In the genomic region with DNA sequence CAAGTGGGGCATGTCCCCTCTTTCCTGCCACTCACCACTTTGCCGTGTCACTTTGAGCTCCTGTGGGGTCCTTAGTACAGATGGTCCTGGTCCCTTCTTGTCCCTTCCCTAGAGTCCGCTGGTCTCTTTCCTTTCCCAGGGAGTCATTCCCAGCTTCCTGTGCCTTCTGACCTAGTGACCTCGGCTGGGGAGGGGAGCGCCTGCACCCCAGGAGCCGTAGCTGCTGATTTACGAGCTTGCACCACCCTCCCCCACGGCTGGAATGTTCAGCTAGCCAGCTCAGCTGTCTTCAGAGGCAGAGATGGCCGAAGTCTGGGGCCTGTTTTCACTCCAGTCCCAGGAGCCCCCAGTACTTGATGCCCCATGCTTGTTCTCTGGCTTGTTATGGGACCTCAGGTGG, we compare ENCODE assay signal across 8 mouse cellular contexts. TPM values are rescaled to one million over a fixed set of nuclear protein-coding genes. Genes with fewer than 3 reads are reported as not detected.
DNase-seq lines count a peak whose midpoint lies in the region; ATAC-seq lines count a peak whose summit lies in the region.

No protein-coding gene starts in this region.

- DNase-seq in adrenal gland, postnatal 36 days: peak; percentile 45 to 77
- DNase-seq in forelimb bud, embryonic 11.5 days (ENCODE audit: low read depth, low spot score): peak; percentile 64
- DNase-seq in kidney, adult 9 months: peak; percentile 95
- DNase-seq in spleen, postnatal 4 days (ENCODE audit: low spot score in 2 of 2): no peak
- DNase-seq in cerebellum, adult 9-10 months: no peak
- no peak for DNase-seq in right cerebral cortex, adult 2 months (ENCODE audit: low spot score in 2 of 2)

- no peaks in the 10 kb centered on the region for H3K36me3 ChIP-seq in lung, embryonic 16.5 days (ENCODE audit: control insufficient read depth, insufficient read depth, low read length)

- peaks cover 64% of the 10 kb centered on the region for H3K4me1 ChIP-seq in lung, embryonic 16.5 days (replicated peaks; ENCODE audit: control insufficient read depth, insufficient read depth, low read length)

- peak overlapping the region; percentile 15 for H3K4me2 ChIP-seq in lung, embryonic 16.5 days (ENCODE audit: low read depth, low read length)

- peak overlapping the region; percentile 48; the same call in 1 of the 2 replicates for H3K9ac ChIP-seq in lung, embryonic 16.5 days (ENCODE audit: low read length)

- H3K27ac ChIP-seq in lung, embryonic 16.5 days (ENCODE audit: low read length): peak overlapping the region; percentile 95

- H3K9me3 ChIP-seq in lung, embryonic 16.5 days (ENCODE audit: control insufficient read depth, low read length): no peaks in the 10 kb centered on the region

- H3K4me3 ChIP-seq in lung, embryonic 16.5 days (ENCODE audit: low read length): no peak overlapping the region

- peak; percentile 31; the same call in 1 of the 2 replicates for ATAC-seq in lung, embryonic 16.5 days (ENCODE audit: low read depth)
- ATAC-seq in cerebellum, adult (ENCODE audit: insufficient number of reproducible peaks, low FRiP score, low TSS enrichment): no peak

- no peaks in the 10 kb centered on the region for H3K27me3 ChIP-seq in lung, embryonic 16.5 days (ENCODE audit: control insufficient read depth, insufficient read depth, low read depth, low read length)

- WGBS in lung, embryonic 16.5 days: 12% methylated on average over 8 of the region's 8 CpGs

RNA-seq across cellular contexts. Expression of a gene that starts 8.7 kb away (rescaled TPM):
- total RNA-seq in adrenal gland, postnatal 36 days (2021): 10 to 100 TPM in 1 of 2 experiments, 1 to 10 TPM in 1; 4.9 to 10.9 TPM
- 45.0 and 58.7 TPM in 2 replicates for polyA plus RNA-seq in lung, embryonic 16.5 days (2015; fragmentation: Nextera tagmentation; extraction: Ambion mirVana)

RNA-seq across cellular contexts. Expression of a gene that starts 18.0 kb away (rescaled TPM):
- 10 to 100 TPM; 17.1 to 21.4 TPM for total RNA-seq in adrenal gland, postnatal 36 days (2021)
- 36.9 and 38.1 TPM in 2 replicates for polyA plus RNA-seq in lung, embryonic 16.5 days (2015; fragmentation: Nextera tagmentation; extraction: Ambion mirVana)

RNA-seq across cellular contexts. Expression of a gene that starts 19.1 kb away (rescaled TPM):
- 10 to 100 TPM; 58.9 to 72.9 TPM for total RNA-seq in adrenal gland, postnatal 36 days (2021)
- 21.6 and 22.0 TPM in 2 replicates for polyA plus RNA-seq in lung, embryonic 16.5 days (2015; fragmentation: Nextera tagmentation; extraction: Ambion mirVana)

RNA-seq across cellular contexts. Expression of a gene that starts 25.7 kb away (rescaled TPM):
- total RNA-seq in adrenal gland, postnatal 36 days (2021): under 1 TPM; 0.20 TPM
- 0.83 and 2.0 TPM in 2 replicates for polyA plus RNA-seq in lung, embryonic 16.5 days (2015; fragmentation: Nextera tagmentation; extraction: Ambion mirVana)

Comparison
In these comparisons a context has a peak if more than half of its experiments do, and no peak if none do; other contexts are left out.
1. DNase-seq: peak in adrenal gland, postnatal 36 days (2 of 2), forelimb bud, embryonic 11.5 days (single experiment) and kidney, adult 9 months (single experiment); none in spleen, postnatal 4 days (0 of 2), cerebellum, adult 9-10 months (single experiment) and right cerebral cortex, adult 2 months (0 of 2).